Mouse (Mus musculus) Patski (cell line): Measurements from ENCODE around the gene Btg4. TPM values are rescaled to one million over a fixed set of nuclear protein-coding genes. Genes with fewer than 3 reads are reported as not detected.
"Not testable (repeated sequence)": the region's sequence is repeated elsewhere in the genome, so short reads cannot be mapped to it uniquely, and the experiment has no call there.

ENCODE experiments used
- ATAC-seq: fragments of 100-300 bp; one replicate; pipeline ENCODE4 v1.8.0; 2021
- CTCF ChIA-PET: fragments of 350-600 bp; sonication (Branson Sonifier 250); formaldehyde crosslinking; loops from one replicate; lab custom pipeline; 2022; ENCODE audit warnings: inconsistent platforms; lab: Charles Lee
- POLR2A ChIA-PET: fragments of 350-600 bp; sonication (Branson Sonifier 250); formaldehyde crosslinking; loops from one replicate; lab custom pipeline; 2022; ENCODE audit warnings: antibody characterized with exemption, inconsistent platforms; lab: Charles Lee
- DNase-seq: peaks from one replicate; pipeline ENCODE4 v3.0.0-alpha.2; 2011; ENCODE audit warnings: low read depth, low spot score
- H3K27me3 ChIP-seq: fragments of 371-371 bp; one replicate; pipeline ENCODE4 v1.5.1; 2021
- CTCF ChIP-seq: fragments of 100-300 bp; IDR thresholded peaks from one replicate; pipeline ENCODE4 v1.5.1; 2021
- in situ Hi-C: fragments of 300-500 bp; cut with MboI; formaldehyde crosslinking; loops from 3 replicates; pipeline ENCODE4 v1.11.1; 2018; ENCODE audit warnings: low pct_unique_long_range_greater_than_20kb, mixed read lengths
- polyA plus RNA-seq: library from polyadenylated mRNA; unstranded; gene quantifications from one replicate; pipeline ENCODE4 v1.2.3, GENCODE M21; 2021

Gene Btg4
- polyA plus RNA-seq, 1 experiment from 2014 or later: not detected

GRCm38 (mm10) chr9:51137432-51137831 is 76.7 kb downstream of the Btg4 start:
- ChIA-PET POLR2A (interaction anchor here (0.7 kb wide), 1 partner anchor 237 kb away, joined by 3 read pairs; no protein-coding TSS in a partner anchor), CTCF (interaction anchor here (0.8 kb wide), 1 partner anchor 9 kb away, joined by 3 read pairs; no protein-coding TSS in a partner anchor)
- H3K27me3 ChIP-seq: peaks cover 4% of the 10 kb centered on the region
- ATAC-seq: no peak
- no peak for TF ChIP-seq CTCF
- no peak for DNase-seq
- in situ Hi-C loops: loop anchor here (5.0 kb wide), 1 partner anchor 345 kb away; no protein-coding TSS in a partner anchor

- ATAC-seq (no peak), DNase-seq (no peak)
- POLR2A ChIA-PET: no interaction called here
- in situ Hi-C loops: loop anchor here (5.0 kb wide), 1 partner anchor 346 kb away; no protein-coding TSS in a partner anchor
- TF ChIP-seq CTCF: no peak
- CTCF ChIA-PET: no interaction called here
- H3K27me3 ChIP-seq: peaks cover 4% of the 10 kb centered on the region
These were observed 77.1 kb downstream of the Btg4 start for GRCm38 (mm10) chr9:51137836-51138235.

GRCm38 (mm10) chr9:51138301-51138700 is 77.6 kb downstream of the Btg4 start:
- in situ Hi-C loops: loop anchor here (5.0 kb wide), 1 partner anchor 346 kb away; no protein-coding TSS in a partner anchor
- ATAC-seq: no peak
- POLR2A ChIA-PET: no interaction called here
- H3K27me3 ChIP-seq: peaks cover 4% of the 10 kb centered on the region
- no peak for DNase-seq
- no peak for TF ChIP-seq CTCF
- CTCF ChIA-PET: no interaction called here

- ATAC-seq, POLR2A ChIA-PET, DNase-seq, CTCF ChIA-PET, H3K27me3 ChIP-seq: not testable (repeated sequence)
- in situ Hi-C loops: loop anchor here (5.0 kb wide), 1 partner anchor 347 kb away; no protein-coding TSS in a partner anchor
These were observed 78.7 kb downstream of the Btg4 start for GRCm38 (mm10) chr9:51139401-51139800.

GRCm38 (mm10) chr9:51140711-51141110 is 80.0 kb downstream of the Btg4 start:
- H3K27me3 ChIP-seq: peaks cover 4% of the 10 kb centered on the region
- no peak for DNase-seq
- no peak for ATAC-seq
- TF ChIP-seq CTCF: no peak
- in situ Hi-C loops: no loop called here
- ChIA-PET POLR2A (no interaction called here), CTCF (no interaction called here)

- DNase-seq (no peak), ATAC-seq (no peak)
- CTCF ChIA-PET: no interaction called here
- peaks cover 2% of the 10 kb centered on the region for H3K27me3 ChIP-seq
- in situ Hi-C loops: no loop called here
- TF ChIP-seq CTCF: no peak
- POLR2A ChIA-PET: no interaction called here
These were observed 82.7 kb downstream of the Btg4 start for GRCm38 (mm10) chr9:51143437-51143836.

GRCm38 (mm10) chr9:51144218-51144617 is 83.5 kb downstream of the Btg4 start:
- in situ Hi-C loops: no loop called here
- no peak for DNase-seq
- CTCF ChIA-PET: interaction anchor here (1.2 kb wide), 1 partner anchor 18 kb away, joined by 3 read pairs; no protein-coding TSS in a partner anchor
- no peak for TF ChIP-seq CTCF
- POLR2A ChIA-PET: no interaction called here
- ATAC-seq: no peak
- no peaks in the 10 kb centered on the region for H3K27me3 ChIP-seq

- H3K27me3 ChIP-seq: no peaks in the 10 kb centered on the region
- no peak for ATAC-seq
- no peak for TF ChIP-seq CTCF
- ChIA-PET POLR2A (no interaction called here), CTCF (no interaction called here)
- in situ Hi-C loops: no loop called here
- DNase-seq: no peak
These were observed 85.8 kb downstream of the Btg4 start for GRCm38 (mm10) chr9:51146496-51146895.

- no peaks in the 10 kb centered on the region for H3K27me3 ChIP-seq
- in situ Hi-C loops: no loop called here
- DNase-seq (no peak), ATAC-seq (no peak)
- POLR2A ChIA-PET: no interaction called here
- TF ChIP-seq CTCF: no peak
- CTCF ChIA-PET: no interaction called here
These were observed 86.6 kb downstream of the Btg4 start for GRCm38 (mm10) chr9:51147294-51147693.

- peaks cover 11% of the 10 kb centered on the region for H3K27me3 ChIP-seq
- ChIA-PET POLR2A (no interaction called here), CTCF (interaction anchor here (0.6 to 1.4 kb wide), 6 partner anchors 10 to 358 kb away, joined by 3 to 4 read pairs (median 3); no protein-coding TSS in a partner anchor)
- ATAC-seq (no peak), DNase-seq (no peak)
- in situ Hi-C loops: loop anchor here (5.0 to 25.0 kb wide), 2 partner anchors 300 to 760 kb away; no protein-coding TSS in a partner anchor
- TF ChIP-seq CTCF: peak; percentile 78
These were observed 91.5 kb downstream of the Btg4 start for GRCm38 (mm10) chr9:51152079-51152752.

- ChIA-PET CTCF (interaction anchor here (0.9 to 2.8 kb wide), 9 partner anchors 10 to 138 kb away, joined by 3 to 27 read pairs (median 4); partner anchors contain the start of gene Colca2), POLR2A (interaction anchor here (0.8 to 1.3 kb wide), 2 partner anchors 127 to 129 kb away, joined by 3 read pairs; no protein-coding TSS in a partner anchor)
- DNase-seq (no peak), ATAC-seq (no peak)
- in situ Hi-C loops: loop anchor here (5.0 to 25.0 kb wide), 2 partner anchors 130 to 750 kb away; no protein-coding TSS in a partner anchor
- TF ChIP-seq CTCF: peak; percentile 93
- H3K27me3 ChIP-seq: peaks cover 29% of the 10 kb centered on the region
These were observed 101.2 kb downstream of the Btg4 start for GRCm38 (mm10) chr9:51161771-51162388.
